Mouse (Mus musculus) liver, embryonic 14.5 days (tissue): ENCODE measurements at regions not wholly inside any gene's neighbourhood (a gene's known extent, or its start where the extent isn't known, plus 50 kb on each side); places are given as distances from the start of the nearest gene placed in this dataset.

Source experiments
- CTCF ChIP-seq: IDR thresholded peaks from 2 replicates; pipeline ENCODE4 v1.5.1; 2016; ENCODE audit warnings: antibody characterized with exemption, low read depth, control low read depth
- EP300 ChIP-seq: IDR thresholded peaks from 2 replicates; pipeline ENCODE4 v1.6.1; 2016; ENCODE audit warnings: antibody characterized with exemption, low read depth

- no peak for TF ChIP-seq CTCF
- TF ChIP-seq EP300: no peak
These were observed 270.5 kb downstream of the 3100002H09Rik start for GRCm38 (mm10) chr4:124340073-124340472.
